In genomic region chr1:162092899-162093659, GRCm38 (mm10) we compare ENCODE assay signal across 12 mouse cellular contexts.
DNase-seq lines count a peak whose midpoint lies in the region; ATAC-seq lines count a peak whose summit lies in the region.
"Had no signal": no experiment of that assay in that cellular context is flagged by ENCODE, and none has a peak within 500 bp of the region (broad histone marks: within the 10 kb centered on the region; RNA-seq: fewer than 3 reads in every experiment).

No protein-coding gene starts in this region.

- WGBS in limb, embryonic 13.5 days = 43% methylated on average over 3 of the region's 3 CpGs

- no peaks in the 10 kb centered on the region for H3K36me3 ChIP-seq in limb, embryonic 13.5 days
- H3K36me3 ChIP-seq: hindbrain, embryonic 10.5 days; liver, embryonic 13.5 days had no signal

- no peak overlapping the region for H3K4me3 ChIP-seq in limb, embryonic 13.5 days
- H3K4me3 ChIP-seq: hindbrain, embryonic 10.5 days; layer of hippocampus, adult 2 months; liver, embryonic 13.5 days had no signal

- H3K27ac ChIP-seq in limb, embryonic 13.5 days = peak overlapping the region; percentile 88
- H3K27ac ChIP-seq: hindbrain, embryonic 10.5 days; layer of hippocampus, adult 2 months; liver, embryonic 13.5 days had no signal

- H3K9me3 ChIP-seq in limb, embryonic 13.5 days = no peaks in the 10 kb centered on the region
- H3K9me3 ChIP-seq: hindbrain, embryonic 10.5 days; liver, embryonic 13.5 days had no signal

- no peak overlapping the region for H3K4me2 ChIP-seq in limb, embryonic 13.5 days (replicated peaks)
- H3K4me2 ChIP-seq: liver, embryonic 13.5 days had no signal

- peak; percentile 46 for ATAC-seq in activated CD4-positive, CD25-positive, alpha-beta regulatory T cell, adult 4 months
- peak; percentile 55 for ATAC-seq in limb, embryonic 13.5 days (ENCODE audit: low FRiP score, low read depth)

- peak; percentile 49 to 61 for DNase-seq in heart, adult 9 months (ENCODE audit: low spot score in 2 of 2)
- DNase-seq in heart, postnatal 4 days = no peak
- peak; percentile 47 for DNase-seq in 3T3-L1 (ENCODE audit: low read depth, low spot score)
- DNase-seq in cerebellum, adult 11 months = no peak
- no peak for DNase-seq in layer of hippocampus, postnatal 10 days (ENCODE audit: low spot score in 2 of 2)
- DNase-seq: liver, embryonic 13.5 days; midbrain, embryonic 14.5 days; right cerebral cortex, postnatal 4 days had no signal

- H3K9ac ChIP-seq in limb, embryonic 13.5 days = no peak overlapping the region
- H3K9ac ChIP-seq: liver, embryonic 13.5 days had no signal

- no peaks in the 10 kb centered on the region for H3K27me3 ChIP-seq in limb, embryonic 13.5 days
- H3K27me3 ChIP-seq: liver, embryonic 13.5 days had no signal

- peaks cover 20% of the 10 kb centered on the region for H3K4me1 ChIP-seq in limb, embryonic 13.5 days
- H3K4me1 ChIP-seq: hindbrain, embryonic 10.5 days; liver, embryonic 13.5 days had no signal

Comparison
In these comparisons a context has a peak if more than half of its experiments do, and no peak if none do; other contexts are left out.
1. DNase-seq: peak in heart, adult 9 months (2 of 2) and 3T3-L1 (single experiment); none in heart, postnatal 4 days (single experiment), cerebellum, adult 11 months (single experiment) and layer of hippocampus, postnatal 10 days (0 of 2).